Mouse (Mus musculus): ENCODE measurements around the gene Gm10721. TPM values are rescaled to one million over a fixed set of nuclear protein-coding genes. Genes with fewer than 3 reads are reported as not detected.
A peak's percentile ranks its signal among the peaks of the same experiment; 100 is the strongest.
"Not testable (repeated sequence)": the region's sequence is repeated elsewhere in the genome, so short reads cannot be mapped to it uniquely, and the experiment has no call there.

Gene Gm10721
- total and polyA plus RNA-seq, 2 experiments from 2014 or later = not detected

DNA sequence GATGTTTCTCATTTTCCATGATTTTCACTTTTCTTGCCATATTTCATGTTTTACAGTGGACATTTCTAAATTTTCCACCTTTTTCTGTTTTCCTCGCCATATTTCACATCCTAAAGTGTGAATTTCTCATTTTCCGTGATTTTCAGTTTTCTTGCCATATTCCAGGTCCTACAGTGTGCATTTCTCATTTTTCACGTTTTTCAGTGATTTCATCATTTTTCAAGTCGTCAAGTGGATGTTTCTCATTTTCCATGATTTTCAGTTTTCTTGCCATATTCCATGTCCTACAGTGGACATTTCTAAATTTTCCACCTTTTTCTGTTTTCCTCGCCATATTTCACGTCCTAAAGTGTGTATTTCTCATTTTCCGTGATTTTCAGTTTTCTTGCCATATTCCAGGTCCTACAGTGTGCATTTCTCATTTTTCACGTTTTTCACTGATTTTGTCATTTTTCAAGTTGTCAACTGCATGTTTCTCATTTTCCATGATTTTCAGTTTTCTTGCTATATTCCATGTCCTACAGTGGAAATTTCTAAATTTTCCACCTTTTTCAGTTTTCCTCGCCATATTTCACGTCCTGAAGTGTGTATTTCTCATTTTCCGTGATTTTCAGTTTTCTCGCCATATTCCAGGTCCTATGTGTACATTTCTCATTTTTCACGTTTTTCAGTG is 10.5 kb downstream of the Gm10721 start, which contains the start of gene Gm10718:
Gene Gm10718 (plus strand): TSS at position 236 of the 673 bp plus-strand sequence.
- not testable (repeated sequence) for DNase-seq (ENCODE audit: low spot score); ATAC-seq (ENCODE audit: insufficient read depth, low read depth)
- 64% methylated on average over 9 of the region's 13 CpGs for WGBS

DNA sequence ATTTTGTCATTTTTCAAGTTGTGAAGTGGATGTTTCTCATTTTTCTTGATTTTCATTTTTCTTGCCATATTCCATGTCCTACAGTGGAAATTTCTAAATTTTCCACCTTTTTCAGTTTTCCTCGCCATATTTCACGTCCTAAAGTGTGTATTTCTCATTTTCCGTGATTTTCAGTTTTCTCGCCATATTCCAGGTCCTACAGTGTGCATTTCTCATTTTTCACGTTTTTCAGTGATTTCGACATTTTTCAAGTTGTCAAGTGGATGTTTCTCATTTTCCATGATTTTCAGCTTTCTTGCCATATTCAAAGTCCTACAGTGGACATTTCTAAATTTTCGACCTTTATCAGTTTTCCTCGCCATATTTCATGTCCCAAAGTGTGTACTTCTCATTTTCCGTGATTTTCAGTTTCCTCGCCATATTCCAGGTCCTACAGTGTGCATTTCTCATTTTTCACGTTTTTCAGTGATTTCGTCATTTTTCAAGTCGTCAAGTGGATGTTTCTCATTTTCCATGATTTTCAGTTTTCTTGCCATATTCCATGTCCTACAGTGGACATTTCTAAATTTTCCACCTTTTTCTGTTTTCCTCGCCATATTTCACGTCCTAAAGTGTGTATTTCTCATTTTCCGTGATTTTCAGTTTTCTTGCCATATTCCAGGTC is 11.2 kb downstream of the Gm10721 start:
- not testable (repeated sequence) for H3K4me3 ChIP-seq (ENCODE audit: low read depth, low read length); ATAC-seq (ENCODE audit: insufficient read depth, low read depth); H3K4me2 ChIP-seq (ENCODE audit: low read depth, low read length); H3K9me3 ChIP-seq (replicated peaks; ENCODE audit: control insufficient read depth, low read length); H3K27me3 ChIP-seq (ENCODE audit: control insufficient read depth, insufficient read depth, low read length); H3K36me3 ChIP-seq (replicated peaks; ENCODE audit: control insufficient read depth, insufficient read depth, low read length); H3K27ac ChIP-seq (ENCODE audit: low read depth); DNase-seq (ENCODE audit: low spot score); H3K9ac ChIP-seq (replicated peaks; ENCODE audit: low read depth, low read length); H3K4me1 ChIP-seq (ENCODE audit: control insufficient read depth, insufficient read depth)
- 64% methylated on average over 14 of the region's 16 CpGs for whole genome bisulfite sequencing

More for the DNA sequence above, 10.5 kb downstream of the Gm10721 start, which contains the start of gene Gm10718:
- not testable (repeated sequence) for H3K9ac ChIP-seq (replicated peaks; ENCODE audit: low read depth, low read length); H3K9me3 ChIP-seq (replicated peaks; ENCODE audit: control insufficient read depth, low read length); H3K4me1 ChIP-seq (ENCODE audit: control insufficient read depth, insufficient read depth); H3K4me3 ChIP-seq (ENCODE audit: low read depth, low read length); H3K4me2 ChIP-seq (ENCODE audit: low read depth, low read length); H3K27ac ChIP-seq (ENCODE audit: low read depth); H3K27me3 ChIP-seq (ENCODE audit: control insufficient read depth, insufficient read depth, low read length); H3K36me3 ChIP-seq (replicated peaks; ENCODE audit: control insufficient read depth, insufficient read depth, low read length)

- H3K4me2 ChIP-seq (ENCODE audit: low read depth, low read length); ATAC-seq (ENCODE audit: insufficient read depth, low read depth); H3K9ac ChIP-seq (replicated peaks; ENCODE audit: low read depth, low read length); H3K27ac ChIP-seq (ENCODE audit: low read depth); H3K27me3 ChIP-seq (ENCODE audit: control insufficient read depth, insufficient read depth, low read length); H3K9me3 ChIP-seq (replicated peaks; ENCODE audit: control insufficient read depth, low read length); DNase-seq (ENCODE audit: low spot score); H3K36me3 ChIP-seq (replicated peaks; ENCODE audit: control insufficient read depth, insufficient read depth, low read length); H3K4me3 ChIP-seq (ENCODE audit: low read depth, low read length); H3K4me1 ChIP-seq (ENCODE audit: control insufficient read depth, insufficient read depth): not testable (repeated sequence)
- 68% methylated on average over 12 of the region's 12 CpGs for WGBS
Observed at GRCm38 (mm10) chr9:3024912-3025467, 12.1 kb downstream of the Gm10721 start, which contains the start of gene Gm10717. Gene Gm10717 (plus strand): TSS chr9:3025417.

GRCm38 (mm10) chr9:3025653-3026052 is 12.7 kb downstream of the Gm10721 start:
- not testable (repeated sequence) for ATAC-seq (ENCODE audit: insufficient read depth, low read depth); H3K4me3 ChIP-seq (ENCODE audit: low read depth, low read length); H3K9ac ChIP-seq (replicated peaks; ENCODE audit: low read depth, low read length); DNase-seq (ENCODE audit: low spot score); H3K4me2 ChIP-seq (ENCODE audit: low read depth, low read length); H3K4me1 ChIP-seq (ENCODE audit: control insufficient read depth, insufficient read depth); H3K36me3 ChIP-seq (replicated peaks; ENCODE audit: control insufficient read depth, insufficient read depth, low read length); H3K27me3 ChIP-seq (ENCODE audit: control insufficient read depth, insufficient read depth, low read length); H3K27ac ChIP-seq (ENCODE audit: low read depth); H3K9me3 ChIP-seq (replicated peaks; ENCODE audit: control insufficient read depth, low read length)
- 61% methylated on average over 4 of the region's 6 CpGs for WGBS

DNA sequence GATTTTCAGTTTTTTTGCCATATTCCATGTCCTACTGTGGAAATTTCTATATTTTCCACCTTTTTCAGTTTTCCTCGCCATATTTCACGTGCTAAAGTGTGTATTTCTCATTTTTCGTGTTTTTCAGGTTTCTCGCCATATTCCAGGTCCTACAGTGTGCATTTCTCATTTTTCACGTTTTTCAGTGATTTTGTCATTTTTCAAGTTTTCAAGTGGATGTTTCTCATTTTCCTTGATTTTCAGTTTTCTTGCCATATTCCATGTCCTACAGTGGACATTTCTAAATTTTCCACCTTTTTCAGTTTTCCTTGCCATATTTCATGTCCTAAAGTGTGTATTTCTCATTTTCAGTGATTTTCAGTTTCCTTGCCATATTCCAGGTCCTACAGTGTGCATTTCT is 13.2 kb downstream of the Gm10721 start:
- not testable (repeated sequence) for H3K9ac ChIP-seq (replicated peaks; ENCODE audit: low read depth, low read length); H3K4me2 ChIP-seq (ENCODE audit: low read depth, low read length); H3K9me3 ChIP-seq (replicated peaks; ENCODE audit: control insufficient read depth, low read length); H3K4me1 ChIP-seq (ENCODE audit: control insufficient read depth, insufficient read depth); DNase-seq (ENCODE audit: low spot score); H3K4me3 ChIP-seq (ENCODE audit: low read depth, low read length); H3K27ac ChIP-seq (ENCODE audit: low read depth); H3K27me3 ChIP-seq (ENCODE audit: control insufficient read depth, insufficient read depth, low read length); H3K36me3 ChIP-seq (replicated peaks; ENCODE audit: control insufficient read depth, insufficient read depth, low read length); ATAC-seq (ENCODE audit: insufficient read depth, low read depth)
- WGBS = 75% methylated on average over 5 of the region's 5 CpGs

- not testable (repeated sequence) for H3K36me3 ChIP-seq (replicated peaks; ENCODE audit: control insufficient read depth, insufficient read depth, low read length); DNase-seq (ENCODE audit: low spot score); H3K4me1 ChIP-seq (ENCODE audit: control insufficient read depth, insufficient read depth); H3K27me3 ChIP-seq (ENCODE audit: control insufficient read depth, insufficient read depth, low read length); H3K4me3 ChIP-seq (ENCODE audit: low read depth, low read length); H3K27ac ChIP-seq (ENCODE audit: low read depth); H3K9me3 ChIP-seq (replicated peaks; ENCODE audit: control insufficient read depth, low read length); H3K4me2 ChIP-seq (ENCODE audit: low read depth, low read length); ATAC-seq (ENCODE audit: insufficient read depth, low read depth); H3K9ac ChIP-seq (replicated peaks; ENCODE audit: low read depth, low read length)
- WGBS = 64% methylated on average over 9 of the region's 9 CpGs
Observed at GRCm38 (mm10) chr9:3026741-3027140, 13.8 kb downstream of the Gm10721 start.

DNA sequence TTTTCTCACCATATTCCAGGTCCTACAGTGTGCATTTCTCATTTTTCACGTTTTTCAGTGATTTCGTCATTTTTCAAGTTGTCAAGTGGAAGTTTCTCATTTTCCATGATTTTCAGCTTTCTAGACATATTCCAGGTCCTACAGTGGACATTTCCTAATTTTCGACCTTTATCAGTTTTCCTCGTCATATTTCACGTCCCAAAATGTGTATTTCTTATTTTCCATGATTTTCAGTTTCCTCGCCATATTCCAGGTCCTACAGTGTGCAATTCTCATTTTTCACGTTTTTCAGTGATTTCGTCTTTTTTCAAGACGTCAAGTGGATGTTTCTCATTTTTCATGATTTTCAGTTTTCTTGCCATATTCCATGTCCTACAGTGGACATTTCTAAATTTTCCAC is 14.3 kb downstream of the Gm10721 start:
- ATAC-seq (ENCODE audit: insufficient read depth, low read depth); H3K9me3 ChIP-seq (replicated peaks; ENCODE audit: control insufficient read depth, low read length); H3K4me3 ChIP-seq (ENCODE audit: low read depth, low read length); H3K27me3 ChIP-seq (ENCODE audit: control insufficient read depth, insufficient read depth, low read length); H3K9ac ChIP-seq (replicated peaks; ENCODE audit: low read depth, low read length); H3K27ac ChIP-seq (ENCODE audit: low read depth); H3K36me3 ChIP-seq (replicated peaks; ENCODE audit: control insufficient read depth, insufficient read depth, low read length); H3K4me2 ChIP-seq (ENCODE audit: low read depth, low read length); H3K4me1 ChIP-seq (ENCODE audit: control insufficient read depth, insufficient read depth): not testable (repeated sequence)
- peak; percentile 7 for DNase-seq (ENCODE audit: low spot score)
- 68% methylated on average over 9 of the region's 9 CpGs for WGBS

GRCm38 (mm10) chr9:3029276-3030000 is 16.5 kb downstream of the Gm10721 start:
- H3K9ac ChIP-seq (replicated peaks; ENCODE audit: low read depth, low read length) = not testable (repeated sequence)
- 66% methylated on average over 12 of the region's 16 CpGs for WGBS

More at GRCm38 (mm10) chr9:3029276-3030000, 16.5 kb downstream of the Gm10721 start:
- H3K27ac ChIP-seq (ENCODE audit: low read depth); DNase-seq (ENCODE audit: low spot score); H3K9me3 ChIP-seq (replicated peaks; ENCODE audit: control insufficient read depth, low read length); H3K27me3 ChIP-seq (ENCODE audit: control insufficient read depth, insufficient read depth, low read length); ATAC-seq (ENCODE audit: insufficient read depth, low read depth); H3K4me2 ChIP-seq (ENCODE audit: low read depth, low read length); H3K4me3 ChIP-seq (ENCODE audit: low read depth, low read length); H3K36me3 ChIP-seq (replicated peaks; ENCODE audit: control insufficient read depth, insufficient read depth, low read length); H3K4me1 ChIP-seq (ENCODE audit: control insufficient read depth, insufficient read depth): not testable (repeated sequence)
